Mouse (Mus musculus) midbrain, embryonic 12.5 days (tissue): ENCODE measurements around the gene Arhgap17. TPM values are rescaled to one million over a fixed set of nuclear protein-coding genes. Genes with fewer than 3 reads are reported as not detected.

ENCODE experiments used
- ATAC-seq: fragments of 200-750 bp; cut with Nextera tagmentation; 2 replicates; pipeline ENCODE4 v1.8.0; 2017; ENCODE audit warnings: low read depth, moderate TSS enrichment, moderate library complexity; ENCODE audit not compliant: low FRiP score
- H3K27ac ChIP-seq: fragments of 300-500 bp; sonication (generic); replicated peaks from 2 replicates; pipeline ENCODE4 v1.5.1; 2016; ENCODE audit warnings: mild to moderate bottlenecking
- H3K27me3 ChIP-seq: fragments of 300-500 bp; sonication (generic); 2 replicates; pipeline ENCODE4 v1.6.1; 2016; ENCODE audit warnings: mild to moderate bottlenecking
- H3K36me3 ChIP-seq: fragments of 300-500 bp; sonication (generic); 2 replicates; pipeline ENCODE4 v1.6.1; 2016
- H3K4me1 ChIP-seq: fragments of 300-500 bp; sonication (generic); 2 replicates; pipeline ENCODE4 v1.6.1; 2016
- H3K4me2 ChIP-seq: fragments of 300-500 bp; sonication (generic); replicated peaks from 2 replicates; pipeline ENCODE4 v1.6.1; 2016; ENCODE audit warnings: mild to moderate bottlenecking, moderate library complexity
- H3K4me3 ChIP-seq: fragments of 300-500 bp; sonication (generic); 2 replicates; pipeline ENCODE4 v1.5.1; 2016; ENCODE audit warnings: mild to moderate bottlenecking
- H3K9ac ChIP-seq: fragments of 300-500 bp; sonication (generic); replicated peaks from 2 replicates; pipeline ENCODE4 v1.6.1; 2016; ENCODE audit warnings: mild to moderate bottlenecking, moderate library complexity
- H3K9me3 ChIP-seq: fragments of 300-500 bp; sonication (generic); 2 replicates; pipeline ENCODE4 v1.6.1; 2016; ENCODE audit warnings: mild to moderate bottlenecking
- WGBS: fragments of 180-500 bp; shearing (Covaris S2); methylation state at CpG from one replicate; pipeline ENCODE4 v1.1.7; 2016; 5-methylcytosine and 5-hydroxymethylcytosine counted together
- polyA plus RNA-seq: library from polyadenylated mRNA; unstranded; fragments of >200 nt; fragmentation: Nextera tagmentation; extraction: Ambion mirVana; gene quantifications from 2 replicates; pipeline ENCODE4 v1.2.1, GENCODE M21; 2016

The Arhgap17 gene
- polyA plus RNA-seq, 1 experiment from 2014 or later, result 25.7 TPM

DNA sequence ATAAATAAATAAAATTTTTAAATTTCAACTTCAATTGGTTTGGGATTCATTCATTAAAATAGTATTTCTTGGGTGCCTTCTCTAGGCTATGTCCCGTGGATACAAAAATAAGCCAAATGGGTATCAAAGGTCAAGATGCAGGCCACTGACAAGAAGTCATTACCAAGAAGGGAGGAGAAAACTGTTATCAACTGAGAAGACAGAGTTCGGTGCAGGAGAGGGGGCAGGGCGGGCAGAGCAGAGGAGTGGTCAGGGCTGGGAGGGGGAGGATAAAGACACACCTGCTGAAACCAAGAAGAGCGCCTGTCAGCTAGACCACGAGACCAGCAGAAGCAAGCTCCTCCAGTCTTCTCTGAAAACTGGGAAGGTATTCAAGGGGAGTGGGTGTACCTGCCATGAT lies 15.8 kb downstream of the Arhgap17 start:
- ATAC-seq, result no peak
- Histone ChIP-seq H3K36me3 (no peaks in the 10 kb centered on the region), H3K4me1 (peaks cover 9% of the 10 kb centered on the region; the same call in 1 of the 2 replicates), H3K9me3 (no peaks in the 10 kb centered on the region), H3K4me2 (no peak overlapping the region), H3K27ac (no peak overlapping the region), H3K4me3 (no peak overlapping the region), H3K27me3 (no peaks in the 10 kb centered on the region), H3K9ac (no peak overlapping the region)
- WGBS, result 84% methylated on average over 5 of the region's 5 CpGs

DNA sequence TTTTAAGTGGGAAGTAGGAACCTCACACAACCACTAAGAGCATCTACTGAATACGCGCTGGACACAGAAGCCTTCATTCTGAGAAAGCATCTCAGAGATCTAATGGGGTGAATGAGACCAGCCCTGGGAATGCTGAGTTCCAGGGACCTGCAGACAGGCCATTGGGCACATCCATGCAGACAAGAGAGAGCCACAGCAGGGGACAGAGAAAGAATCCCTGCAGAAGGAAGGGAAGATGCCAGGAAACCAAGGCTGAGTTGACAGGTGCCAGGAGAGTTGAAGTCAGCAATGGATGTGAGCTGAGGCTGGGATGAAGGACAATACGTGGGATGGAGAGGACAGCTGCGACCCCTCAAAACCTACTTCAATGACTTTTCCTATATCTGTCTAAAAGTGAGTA lies 16.6 kb downstream of the Arhgap17 start:
- 98% methylated on average over 4 of the region's 4 CpGs for WGBS
- Histone ChIP-seq H3K27me3 (no peaks in the 10 kb centered on the region), H3K4me3 (no peak overlapping the region)

DNA sequence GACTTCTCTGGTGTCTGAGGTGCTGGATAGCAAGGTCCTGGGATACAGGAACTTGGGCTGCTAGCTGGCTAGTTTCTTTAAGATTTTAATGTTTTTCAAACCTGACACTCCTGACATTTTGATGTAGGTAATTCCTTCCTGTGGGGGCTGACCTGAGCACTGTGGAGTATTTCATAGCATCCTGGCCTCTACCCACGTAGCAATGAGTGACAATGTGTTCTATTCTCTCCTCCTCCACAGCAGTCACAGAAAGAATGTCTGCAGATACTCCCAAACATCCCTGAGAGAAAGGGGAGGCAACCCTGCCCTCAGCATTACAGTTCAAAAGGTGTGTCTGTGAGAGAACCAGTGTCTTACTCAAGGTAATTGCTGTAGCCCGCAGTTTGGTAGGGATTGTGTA lies 19.5 kb downstream of the Arhgap17 start:
- Histone ChIP-seq H3K4me1 (peaks cover 9% of the 10 kb centered on the region; the same call in 1 of the 2 replicates), H3K36me3 (no peaks in the 10 kb centered on the region), H3K4me2 (no peak overlapping the region), H3K4me3 (no peak overlapping the region), H3K27ac (no peak overlapping the region), H3K27me3 (no peaks in the 10 kb centered on the region), H3K9ac (no peak overlapping the region), H3K9me3 (no peaks in the 10 kb centered on the region)
- WGBS, result 73% methylated on average over 2 of the region's 2 CpGs
- ATAC-seq, result no peak

More for the DNA sequence above, 16.6 kb downstream of the Arhgap17 start:
- Histone ChIP-seq H3K27ac (no peak overlapping the region), H3K9me3 (no peaks in the 10 kb centered on the region), H3K4me2 (no peak overlapping the region), H3K36me3 (no peaks in the 10 kb centered on the region), H3K4me1 (peaks cover 9% of the 10 kb centered on the region; the same call in 1 of the 2 replicates), H3K9ac (no peak overlapping the region)
- ATAC-seq, result no peak

DNA sequence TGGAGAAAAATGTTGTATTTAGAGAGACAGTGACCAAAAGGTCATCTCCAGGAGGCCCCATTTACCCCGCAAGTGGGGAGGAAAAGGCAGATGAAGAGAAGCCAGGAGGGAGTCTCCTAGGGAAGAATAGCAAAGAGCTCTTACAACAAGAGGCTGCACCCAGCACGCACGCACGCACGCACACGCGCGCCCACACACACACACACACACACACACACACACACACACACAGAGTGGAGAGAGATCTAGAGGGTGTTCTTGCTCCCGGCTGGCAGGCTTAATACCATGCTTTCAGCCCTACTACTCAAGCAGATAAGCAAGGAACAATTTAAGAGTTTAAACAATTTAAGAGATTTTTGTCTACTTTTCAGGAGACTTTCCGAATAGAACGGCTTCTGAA lies 19.9 kb downstream of the Arhgap17 start:
- 61% methylated on average over 11 of the region's 11 CpGs for WGBS
- no peak for ATAC-seq
- Histone ChIP-seq H3K36me3 (no peaks in the 10 kb centered on the region), H3K4me3 (no peak overlapping the region), H3K9me3 (no peaks in the 10 kb centered on the region), H3K4me1 (peaks cover 9% of the 10 kb centered on the region; the same call in 1 of the 2 replicates), H3K27me3 (no peaks in the 10 kb centered on the region), H3K9ac (no peak overlapping the region), H3K4me2 (no peak overlapping the region), H3K27ac (no peak overlapping the region)

DNA sequence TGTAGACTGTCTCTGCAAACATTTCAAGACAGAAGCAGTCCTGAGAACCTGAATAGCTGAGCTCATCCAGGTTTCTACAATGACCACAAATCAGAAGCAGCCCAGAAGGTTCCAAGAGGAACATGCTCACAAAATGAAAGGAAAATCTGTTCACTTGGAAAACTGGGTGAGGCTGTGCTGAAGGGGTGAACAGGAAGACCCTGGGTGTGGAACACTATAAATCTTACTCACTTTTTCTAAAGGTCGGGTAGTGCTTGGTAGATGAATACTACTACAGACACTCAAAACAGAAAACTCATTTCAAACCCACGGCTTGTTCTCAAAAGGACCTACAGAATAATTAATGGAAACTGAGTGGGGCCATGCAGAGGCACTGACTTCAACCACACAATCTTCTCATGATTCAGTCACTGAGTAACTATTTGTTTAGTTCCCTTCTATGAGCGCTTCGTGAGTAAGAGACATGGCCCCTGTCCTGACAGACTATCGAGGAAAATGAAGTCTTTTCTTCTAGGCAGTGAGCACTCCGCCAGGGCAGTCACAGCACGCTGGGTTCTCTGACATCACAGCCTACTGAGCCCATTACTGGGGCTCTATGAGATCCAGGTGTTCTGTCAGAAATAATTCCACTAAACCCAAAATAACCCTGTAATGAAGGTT lies 23.0 kb downstream of the Arhgap17 start:
- no peak overlapping the region for H3K9ac ChIP-seq
- H3K36me3 ChIP-seq, result no peaks in the 10 kb centered on the region
- no peak overlapping the region for H3K4me2 ChIP-seq
- WGBS, result 88% methylated on average over 7 of the region's 7 CpGs
- H3K27me3 ChIP-seq, result no peaks in the 10 kb centered on the region
- no peak overlapping the region for H3K27ac ChIP-seq
- peaks cover 22% of the 10 kb centered on the region for H3K4me1 ChIP-seq
- no peak for ATAC-seq
- no peak overlapping the region for H3K4me3 ChIP-seq
- H3K9me3 ChIP-seq, result no peaks in the 10 kb centered on the region

DNA sequence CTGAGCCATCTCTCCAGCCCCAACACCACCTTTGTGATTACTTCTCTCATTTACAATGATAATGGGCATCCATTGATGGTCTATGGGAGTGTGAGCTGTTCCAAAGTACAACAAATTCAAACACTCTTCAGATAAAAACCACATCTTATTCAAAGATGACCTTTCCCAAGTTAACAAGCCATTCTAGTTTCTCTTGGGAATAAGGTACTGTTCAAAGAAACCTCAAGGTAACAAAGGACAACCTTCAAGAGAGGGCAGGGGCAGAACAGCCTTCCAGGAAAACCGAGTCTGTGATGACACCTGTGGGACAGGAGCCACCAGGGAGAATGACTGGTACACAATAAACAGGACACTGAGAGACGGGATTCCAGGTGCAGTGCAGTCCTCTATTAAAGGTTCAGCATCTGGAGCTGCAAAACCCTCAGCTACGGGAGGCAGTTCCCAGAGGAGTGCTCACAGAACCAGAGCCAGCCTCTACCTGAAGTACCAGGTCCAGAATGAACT lies 24.6 kb downstream of the Arhgap17 start:
- ATAC-seq, result no peak
- Histone ChIP-seq H3K27me3 (no peaks in the 10 kb centered on the region), H3K4me2 (no peak overlapping the region), H3K4me3 (no peak overlapping the region), H3K9me3 (no peaks in the 10 kb centered on the region), H3K36me3 (no peaks in the 10 kb centered on the region), H3K9ac (no peak overlapping the region), H3K27ac (no peak overlapping the region), H3K4me1 (peaks cover 32% of the 10 kb centered on the region)
- 78% methylated on average over 3 of the region's 3 CpGs for WGBS

DNA sequence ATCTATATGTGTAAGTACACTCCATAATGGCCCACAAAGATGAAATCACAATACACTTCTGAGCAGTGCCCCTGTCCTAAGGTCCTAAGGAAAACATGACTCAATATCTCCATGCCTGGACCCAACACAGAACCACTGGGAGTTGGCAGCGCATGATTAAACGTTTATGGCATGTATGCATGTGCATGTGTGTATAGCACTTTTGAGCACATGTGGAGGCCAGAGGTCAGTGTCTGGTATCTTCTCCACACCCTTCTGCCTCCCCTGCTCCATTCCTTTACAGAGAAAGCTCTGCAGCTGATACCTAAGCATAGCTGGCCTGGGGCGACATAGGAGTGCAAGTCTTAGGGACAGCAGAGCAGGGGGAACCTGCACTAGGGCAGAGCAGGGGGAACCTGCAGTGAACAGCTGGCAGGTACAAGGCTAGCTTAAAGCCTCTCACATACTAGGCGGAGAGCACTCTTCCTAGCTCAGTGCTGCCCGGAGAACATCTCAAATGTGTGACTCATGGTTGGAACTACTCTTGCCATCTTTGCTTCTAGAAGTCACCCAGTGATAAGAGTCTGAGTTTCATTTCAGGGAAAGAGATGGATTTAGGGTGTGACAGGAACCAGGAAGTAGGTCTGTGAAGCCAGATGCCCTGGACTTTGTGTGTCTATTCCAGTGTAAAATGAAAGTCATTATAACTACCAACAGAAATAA lies 25.5 kb downstream of the Arhgap17 start:
- ATAC-seq, result no peak
- 94% methylated on average over 5 of the region's 5 CpGs for WGBS
- H3K27ac ChIP-seq, result no peak overlapping the region

DNA sequence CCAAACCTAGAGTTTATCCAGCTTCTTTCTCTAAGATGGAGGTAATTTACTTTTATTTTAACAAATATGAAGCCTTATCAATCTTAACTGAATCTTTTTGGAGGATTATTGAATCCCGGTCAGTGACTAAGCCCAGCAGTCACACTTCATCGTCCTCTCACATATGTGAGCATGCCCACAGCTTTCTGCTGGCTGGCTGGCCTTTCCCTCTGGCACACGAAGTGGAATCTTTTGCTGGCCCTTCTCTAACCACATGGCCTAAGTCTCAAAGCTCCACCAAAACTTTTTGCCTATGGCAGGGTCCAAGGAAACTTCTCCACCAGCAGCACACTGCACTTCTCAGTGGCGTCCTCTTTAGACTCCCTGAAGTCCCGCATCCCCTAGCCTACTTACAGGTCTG lies 27.8 kb downstream of the Arhgap17 start:
- 38% methylated on average over 5 of the region's 5 CpGs for WGBS
- Histone ChIP-seq H3K36me3 (0 out of 2 replicates have a peak, but pooled peaks cover 2% of the 10 kb centered on the region), H3K9ac (no peak overlapping the region), H3K4me2 (no peak overlapping the region), H3K9me3 (no peaks in the 10 kb centered on the region), H3K4me3 (no peak overlapping the region), H3K27ac (no peak overlapping the region), H3K4me1 (peaks cover 26% of the 10 kb centered on the region), H3K27me3 (no peaks in the 10 kb centered on the region)
- no peak for ATAC-seq

More for the DNA sequence above, 25.5 kb downstream of the Arhgap17 start:
- Histone ChIP-seq H3K9me3 (no peaks in the 10 kb centered on the region), H3K4me2 (no peak overlapping the region), H3K4me1 (peaks cover 26% of the 10 kb centered on the region), H3K27me3 (no peaks in the 10 kb centered on the region), H3K36me3 (0 out of 2 replicates have a peak, but pooled peaks cover 2% of the 10 kb centered on the region), H3K9ac (no peak overlapping the region), H3K4me3 (no peak overlapping the region)

DNA sequence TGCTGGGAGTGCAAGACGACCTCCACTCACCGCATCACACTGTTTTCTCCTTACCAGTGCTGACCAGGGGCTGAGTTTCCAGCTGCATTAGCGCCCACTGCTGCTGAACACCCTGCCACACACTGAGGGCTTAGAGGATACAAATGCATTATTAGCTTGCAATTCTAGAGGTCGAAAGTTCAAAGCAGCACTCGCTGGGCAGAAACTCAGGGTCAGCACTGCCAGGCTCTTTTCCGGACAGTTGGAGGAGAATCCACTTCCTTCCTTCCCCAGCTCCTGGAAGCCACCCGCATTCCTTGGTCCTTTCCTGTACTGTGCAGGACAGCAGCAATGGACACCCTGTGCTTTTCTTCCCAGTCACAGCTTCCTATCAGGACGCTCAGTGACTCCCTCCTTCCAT lies 31.4 kb downstream of the Arhgap17 start:
- Histone ChIP-seq H3K9ac (no peak overlapping the region), H3K36me3 (0 out of 2 replicates have a peak, but pooled peaks cover 2% of the 10 kb centered on the region), H3K4me2 (no peak overlapping the region), H3K4me1 (peaks cover 26% of the 10 kb centered on the region), H3K4me3 (no peak overlapping the region), H3K27ac (no peak overlapping the region), H3K9me3 (no peaks in the 10 kb centered on the region), H3K27me3 (no peaks in the 10 kb centered on the region)
- WGBS, result 50% methylated on average over 8 of the region's 8 CpGs
- ATAC-seq, result no peak

DNA sequence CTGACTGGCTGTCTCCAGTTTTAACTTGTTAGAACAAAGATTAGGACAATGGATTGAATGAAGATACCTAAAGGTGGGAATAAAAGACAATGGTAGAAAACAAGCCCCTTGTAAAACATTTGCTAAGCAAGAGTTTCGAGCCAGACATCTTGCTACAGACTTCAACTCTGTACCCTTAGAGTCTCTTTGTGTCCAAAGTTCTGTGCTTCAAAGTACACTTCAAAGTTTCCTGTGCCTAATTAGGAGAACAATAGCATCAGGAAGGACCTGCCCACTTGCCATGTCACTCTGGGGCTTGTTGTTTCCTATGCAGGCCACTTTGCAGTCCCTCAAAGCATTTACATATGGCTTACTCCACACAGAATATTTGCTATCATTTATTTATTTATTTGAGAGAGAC lies 33.4 kb downstream of the Arhgap17 start:
- Histone ChIP-seq H3K9me3 (no peaks in the 10 kb centered on the region), H3K4me2 (no peak overlapping the region), H3K36me3 (0 out of 2 replicates have a peak, but pooled peaks cover 2% of the 10 kb centered on the region), H3K27me3 (no peaks in the 10 kb centered on the region), H3K4me3 (no peak overlapping the region), H3K9ac (no peak overlapping the region), H3K27ac (no peak overlapping the region), H3K4me1 (peaks cover 8% of the 10 kb centered on the region)
- ATAC-seq, result no peak
- 71% methylated on average over 1 of the region's 1 CpGs for WGBS

DNA sequence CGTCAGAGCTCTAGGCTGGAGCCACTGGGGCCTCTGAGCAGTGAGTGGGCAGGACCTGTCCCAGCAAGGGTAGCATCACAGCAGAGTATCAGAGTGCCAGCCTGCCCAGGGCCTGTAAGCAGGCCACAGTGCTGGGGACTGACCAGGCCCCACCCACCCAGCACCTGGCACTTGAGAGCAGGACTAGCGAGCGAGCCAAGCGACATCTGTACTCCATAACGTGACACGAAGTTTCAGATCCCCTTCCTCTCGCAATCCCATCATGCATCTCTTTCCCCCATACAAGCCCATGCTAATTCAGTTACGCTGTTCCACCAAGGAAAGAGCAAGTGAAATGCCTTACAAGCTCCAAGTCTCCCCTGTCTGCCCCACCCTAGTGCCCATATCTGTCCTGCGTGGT lies 39.2 kb downstream of the Arhgap17 start:
- Histone ChIP-seq H3K27ac (no peak overlapping the region), H3K4me2 (no peak overlapping the region), H3K9ac (no peak overlapping the region), H3K27me3 (no peaks in the 10 kb centered on the region), H3K36me3 (peaks cover 21% of the 10 kb centered on the region), H3K4me3 (no peak overlapping the region), H3K9me3 (no peaks in the 10 kb centered on the region), H3K4me1 (0 out of 2 replicates have a peak, but pooled peaks cover 6% of the 10 kb centered on the region)
- ATAC-seq, result no peak
- 90% methylated on average over 9 of the region's 9 CpGs for WGBS

DNA sequence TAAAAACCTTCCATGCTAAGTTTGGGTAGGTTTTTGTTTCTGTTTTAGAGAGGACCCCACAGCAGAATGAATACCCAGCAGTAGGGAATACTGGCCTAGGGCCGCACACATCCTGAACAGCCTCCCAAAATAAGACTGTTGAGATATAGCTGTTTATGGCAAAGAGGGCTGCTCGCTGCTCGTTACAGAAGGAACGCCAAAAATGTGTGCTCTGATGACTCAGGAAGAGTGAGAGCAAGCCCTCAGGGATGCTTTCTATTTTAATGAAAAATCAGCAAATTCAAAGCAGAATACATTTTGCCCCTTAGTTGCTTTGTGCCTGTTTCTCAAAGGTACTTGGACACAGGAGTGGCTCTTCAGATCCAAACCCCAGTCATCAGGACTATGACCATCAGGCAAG lies 41.8 kb downstream of the Arhgap17 start:
- Histone ChIP-seq H3K27ac (no peak overlapping the region), H3K36me3 (peaks cover 33% of the 10 kb centered on the region), H3K9me3 (no peaks in the 10 kb centered on the region), H3K9ac (no peak overlapping the region), H3K4me3 (no peak overlapping the region), H3K27me3 (no peaks in the 10 kb centered on the region), H3K4me1 (0 out of 2 replicates have a peak, but pooled peaks cover 6% of the 10 kb centered on the region), H3K4me2 (no peak overlapping the region)
- 90% methylated on average over 4 of the region's 4 CpGs for WGBS
- ATAC-seq, result no peak
